Comparison of ENCODE assay signal across 10 mouse cellular contexts in the genomic region with DNA sequence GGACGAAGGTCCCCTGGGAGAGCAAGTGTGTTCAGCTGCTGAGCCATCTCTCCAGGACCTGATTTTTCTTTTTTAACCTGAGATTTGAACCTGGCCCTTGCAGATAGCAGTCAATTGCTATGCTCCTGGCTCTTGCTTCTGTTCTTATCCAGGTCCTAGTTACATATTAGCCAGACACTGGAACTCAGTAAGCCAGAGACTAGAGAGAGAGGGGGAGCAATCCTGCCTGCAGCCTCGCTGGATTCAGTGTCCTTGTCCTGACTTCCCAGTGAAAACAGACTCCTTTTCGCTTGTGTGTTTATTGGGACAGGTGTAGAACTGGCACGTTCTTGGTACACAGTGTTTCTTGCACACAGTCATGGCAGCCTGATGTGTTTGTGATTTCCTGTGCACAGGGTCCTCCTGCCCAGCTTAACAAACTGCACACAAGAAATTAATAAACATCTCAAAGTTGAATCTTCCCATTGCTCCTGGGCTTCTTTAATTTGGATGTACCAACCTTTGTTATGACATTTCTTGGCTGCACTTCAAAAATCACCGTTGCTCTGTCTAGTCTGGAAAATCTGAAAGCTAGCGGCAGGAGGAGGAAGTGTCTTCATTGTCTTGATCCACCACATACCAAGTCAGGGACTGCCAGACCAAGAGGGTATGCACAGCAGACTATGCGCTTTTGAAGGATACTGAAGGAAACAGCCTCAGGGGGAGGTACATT.
DNase-seq lines count a peak whose midpoint lies in the region; ATAC-seq and TF ChIP-seq lines count a peak whose summit lies in the region.
"Had no signal": no experiment of that assay in that cellular context is flagged by ENCODE, and none has a peak within 500 bp of the region (broad histone marks: within the 10 kb centered on the region; RNA-seq: fewer than 3 reads in every experiment).

No protein-coding gene starts in this region.

- no peaks in the 10 kb centered on the region for H3K27me3 ChIP-seq in heart, postnatal 0 days (ENCODE audit: control insufficient read depth, insufficient read depth, low read length)
- H3K27me3 ChIP-seq: midbrain, embryonic 13.5 days had no signal

- no peak for DNase-seq in layer of hippocampus, adult 2 months (ENCODE audit: low spot score in 2 of 2)
- no peak for DNase-seq in layer of hippocampus, postnatal 25 days (ENCODE audit: extremely low spot score in 1 of 2, low spot score in 1 of 2)
- DNase-seq in heart, postnatal 0 days (ENCODE audit: low spot score), result no peak
- DNase-seq in kidney, postnatal 10 days, result peak; percentile 35
- DNase-seq in lung, postnatal 36 days, result peak; percentile 26
- DNase-seq in ovary, postnatal 10 days (ENCODE audit: low spot score), result no peak
- no peak for DNase-seq in cerebellum, adult 18-20 months
- no peak for DNase-seq in frontal cortex, postnatal 10 days (ENCODE audit: low spot score in 2 of 2)
- DNase-seq: thymus, postnatal 4 days had no signal

- no peaks in the 10 kb centered on the region for H3K9me3 ChIP-seq in heart, postnatal 0 days (replicated peaks; ENCODE audit: control insufficient read depth, low read length)
- H3K9me3 ChIP-seq: midbrain, embryonic 13.5 days had no signal

- H3K36me3 ChIP-seq in heart, postnatal 0 days (replicated peaks; ENCODE audit: control insufficient read depth, insufficient read depth, low read length), result no peaks in the 10 kb centered on the region
- H3K36me3 ChIP-seq: midbrain, embryonic 13.5 days had no signal

- H3K9ac ChIP-seq in heart, postnatal 0 days (replicated peaks; ENCODE audit: low read depth, low read length), result no peak overlapping the region
- H3K9ac ChIP-seq: midbrain, embryonic 13.5 days had no signal

- TF ChIP-seq EP300 in heart, postnatal 0 days (IDR thresholded peaks at IDR 0.05; ENCODE audit: low read depth), result no peak

- no peak overlapping the region for H3K4me2 ChIP-seq in heart, postnatal 0 days (ENCODE audit: low read depth, low read length)
- H3K4me2 ChIP-seq: midbrain, embryonic 13.5 days had no signal

- TF ChIP-seq CTCF in layer of hippocampus, adult 2 months (conservative IDR thresholded peaks at IDR 0.05), result peak; percentile 9; the same call in 1 of the 2 replicates
- no peak for TF ChIP-seq CTCF in heart, postnatal 0 days (IDR thresholded peaks at IDR 0.05; ENCODE audit: low read depth)

- H3K4me3 ChIP-seq in layer of hippocampus, adult 2 months, result no peak overlapping the region
- H3K4me3 ChIP-seq in heart, postnatal 0 days (ENCODE audit: low read depth, low read length), result no peak overlapping the region
- H3K4me3 ChIP-seq: midbrain, embryonic 13.5 days had no signal

- peaks cover 26% of the 10 kb centered on the region for H3K4me1 ChIP-seq in heart, postnatal 0 days (ENCODE audit: control insufficient read depth, insufficient read depth)

- no peak for ATAC-seq in heart, postnatal 0 days (ENCODE audit: insufficient read depth, low read depth)

- H3K27ac ChIP-seq in layer of hippocampus, adult 2 months, result no peak overlapping the region
- H3K27ac ChIP-seq in heart, postnatal 0 days (ENCODE audit: low read depth), result peak overlapping the region; percentile 90
- H3K27ac ChIP-seq: midbrain, embryonic 13.5 days had no signal

- 43% methylated on average over 7 of the region's 7 CpGs for WGBS in heart, postnatal 0 days

Comparison
In these comparisons a context has a peak if more than half of its experiments do, and no peak if none do; other contexts are left out.
1. DNase-seq: peak in kidney, postnatal 10 days (single experiment) and lung, postnatal 36 days (single experiment); none in layer of hippocampus, adult 2 months (0 of 2), layer of hippocampus, postnatal 25 days (0 of 2), heart, postnatal 0 days (single experiment), ovary, postnatal 10 days (single experiment), cerebellum, adult 18-20 months (0 of 2) and frontal cortex, postnatal 10 days (0 of 2).